Mouse (Mus musculus): ENCODE measurements around the gene Spice1.

The Spice1 gene

GRCm38 (mm10) chr16:44365522-44365921 is 18.6 kb downstream of the Spice1 start:
- DNase-seq (ENCODE audit: low spot score in 2 of 2): no peak

GRCm38 (mm10) chr16:44375459-44375858 is 28.5 kb downstream of the Spice1 start:
- DNase-seq (ENCODE audit: low spot score in 2 of 2): no peak

- DNase-seq (ENCODE audit: low spot score in 2 of 2): no peak
Measured at GRCm38 (mm10) chr16:44380006-44380405, 33.1 kb downstream of the Spice1 start.

DNA sequence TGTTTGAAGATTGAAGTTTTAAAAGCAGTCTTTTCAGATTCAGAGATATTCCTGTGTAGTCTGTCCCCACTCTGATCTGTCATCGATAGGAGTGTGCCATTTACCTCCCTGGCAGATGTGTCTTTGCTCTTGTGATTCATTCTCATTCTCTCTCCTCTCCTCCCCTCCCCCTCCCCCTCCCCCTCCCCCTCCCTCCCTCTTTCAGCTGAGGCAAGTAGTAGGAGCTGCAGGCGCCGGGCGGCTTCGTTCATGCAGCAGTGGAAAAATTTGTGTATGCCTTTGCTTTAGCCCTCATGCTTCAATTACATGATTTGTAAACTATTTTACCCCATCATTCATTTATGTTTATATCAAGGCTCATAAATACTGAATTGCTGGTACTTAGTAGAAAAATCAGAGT is 34.7 kb downstream of the Spice1 start:
- DNase-seq (ENCODE audit: low spot score in 2 of 2): no peak

- DNase-seq (ENCODE audit: low spot score in 2 of 2): peak; percentile 42 to 43
Measured at GRCm38 (mm10) chr16:44383549-44383948, 36.6 kb downstream of the Spice1 start.

DNA sequence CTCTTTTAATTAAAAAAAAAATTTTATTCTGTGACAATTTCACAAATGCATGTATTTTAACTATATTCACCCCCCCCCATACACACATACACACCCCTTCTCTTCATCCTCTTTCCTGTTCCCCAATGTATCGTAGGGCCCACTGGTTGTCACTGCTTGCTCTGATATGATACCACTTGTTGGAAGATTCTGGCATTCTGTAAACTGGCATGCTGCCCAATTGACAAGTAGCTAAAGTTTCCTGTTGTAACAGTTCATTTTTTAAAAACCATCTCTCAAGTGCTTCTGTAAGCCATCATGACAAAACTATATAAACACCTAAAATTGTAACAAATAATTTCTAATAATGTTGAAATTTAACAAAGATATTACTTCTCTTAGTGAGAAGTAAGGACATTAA is 37.3 kb downstream of the Spice1 start:
- no peak for DNase-seq (ENCODE audit: low spot score in 2 of 2)

DNA sequence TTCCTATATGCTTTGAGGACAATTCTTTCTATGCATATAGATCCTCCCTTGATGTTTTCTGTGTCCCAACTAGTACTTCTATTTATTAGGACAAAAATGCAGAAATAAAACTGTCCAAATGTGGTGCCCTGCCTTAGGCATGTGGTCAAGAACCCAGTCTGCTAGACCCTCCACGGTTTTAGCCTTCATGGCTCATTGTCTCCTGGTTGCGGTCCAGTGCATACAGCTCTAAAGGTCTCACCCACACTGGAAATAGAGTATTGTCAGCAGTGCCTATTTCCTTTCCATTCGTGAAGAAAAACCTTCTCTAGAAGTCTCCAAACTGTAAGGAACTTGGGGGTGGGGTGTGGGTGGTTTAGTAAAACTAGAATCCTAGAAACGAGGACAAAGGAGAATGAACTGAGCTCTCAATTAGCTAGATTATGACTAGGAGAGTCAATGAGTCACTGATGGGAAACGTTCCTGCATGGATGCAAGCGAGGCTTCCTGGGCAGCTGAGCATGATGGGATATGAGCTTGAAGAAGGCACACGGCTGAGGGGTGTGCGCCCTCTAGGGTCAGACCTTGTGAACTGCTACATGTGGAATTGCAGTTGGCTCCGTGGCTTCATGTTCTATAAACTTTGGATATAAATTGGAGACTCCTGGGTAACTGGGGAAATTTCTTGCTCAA is 45.1 kb downstream of the Spice1 start:
- DNase-seq (ENCODE audit: low spot score in 2 of 2): peak; percentile 75 to 82

- DNase-seq (ENCODE audit: low spot score in 2 of 2): peak; percentile 94 to 95
Measured at GRCm38 (mm10) chr16:44394577-44395243, 47.8 kb downstream of the Spice1 start, which contains the start of gene Cfap44. Gene Cfap44, plus strand, starts transcription at chr16:44394796.

- no peak for DNase-seq (ENCODE audit: low spot score in 2 of 2)
Measured at GRCm38 (mm10) chr16:44404933-44405332, 58.0 kb downstream of the Spice1 start.

- DNase-seq (ENCODE audit: low spot score in 2 of 2): no peak
Measured at GRCm38 (mm10) chr16:44407211-44407610, 60.3 kb downstream of the Spice1 start.

DNA sequence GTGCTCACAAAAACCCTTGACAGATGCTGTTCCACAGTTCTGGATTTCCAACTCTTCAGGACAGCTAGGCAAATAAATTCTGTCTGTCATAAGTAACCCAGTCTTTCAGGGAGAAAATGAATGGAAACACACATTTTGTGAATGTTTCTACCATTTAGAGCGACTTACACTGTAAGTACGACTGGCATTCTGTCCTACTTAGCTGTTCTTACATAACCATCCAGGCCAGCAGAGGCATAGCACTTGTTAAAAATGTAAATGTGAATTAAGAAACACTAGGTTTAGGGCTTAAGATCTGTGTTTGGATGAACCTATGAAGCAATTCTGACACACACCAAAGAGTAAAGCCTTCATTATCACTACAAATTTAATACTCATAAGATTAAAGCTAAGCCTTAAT is 61.4 kb downstream of the Spice1 start:
- no peak for DNase-seq (ENCODE audit: low spot score in 2 of 2)

GRCm38 (mm10) chr16:44410176-44410575 is 63.3 kb downstream of the Spice1 start:
- no peak for DNase-seq (ENCODE audit: low spot score in 2 of 2)

GRCm38 (mm10) chr16:44417596-44417995 is 70.7 kb downstream of the Spice1 start:
- peak in 1 of 2 experiments; percentile 50 for DNase-seq (ENCODE audit: low spot score in 2 of 2)

DNA sequence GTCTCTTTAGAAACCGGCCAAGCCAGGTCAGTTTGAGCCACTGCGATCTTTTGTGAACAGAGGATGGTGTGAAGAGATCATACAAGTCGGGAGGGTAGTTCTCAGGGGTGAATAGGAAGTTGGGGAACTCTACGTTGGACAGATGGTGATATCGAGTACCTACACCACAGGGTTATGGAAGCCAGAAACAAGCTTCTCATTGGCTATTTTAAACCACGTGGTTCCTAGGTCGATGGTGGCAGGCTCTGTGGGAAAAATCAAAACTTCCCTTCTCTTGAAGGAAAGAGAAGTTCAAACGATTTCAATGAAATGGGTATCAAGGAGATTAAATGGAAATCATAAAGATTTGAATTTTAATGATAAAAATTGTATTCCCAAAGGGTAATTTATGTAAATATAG is 74.8 kb downstream of the Spice1 start:
- no peak for DNase-seq (ENCODE audit: low spot score in 2 of 2)

DNA sequence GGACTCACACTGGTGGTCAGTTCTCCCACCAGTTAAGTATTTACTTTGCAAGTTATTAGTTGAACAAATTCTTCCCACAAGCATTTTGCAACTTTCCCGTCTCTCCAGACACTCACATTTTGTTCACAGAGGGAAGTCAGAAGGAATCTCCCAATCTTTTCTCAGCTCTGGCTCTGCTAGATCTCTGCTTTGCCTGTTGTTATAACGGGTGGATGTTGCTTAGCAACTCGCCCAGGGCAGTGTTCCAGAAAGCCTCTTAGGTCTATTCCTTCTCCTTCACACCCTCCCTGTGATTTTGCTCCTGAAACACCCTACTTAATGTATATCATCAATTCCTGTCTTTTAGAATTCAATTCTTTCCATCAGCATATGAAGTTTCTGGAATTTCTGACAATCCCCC is 76.6 kb downstream of the Spice1 start:
- peak; percentile 86 to 92 for DNase-seq (ENCODE audit: low spot score in 2 of 2)

GRCm38 (mm10) chr16:44428456-44428855 is 81.5 kb downstream of the Spice1 start:
- DNase-seq (ENCODE audit: low spot score in 2 of 2): no peak

GRCm38 (mm10) chr16:44430021-44430420 is 83.1 kb downstream of the Spice1 start:
- DNase-seq (ENCODE audit: low spot score in 2 of 2): no peak

DNA sequence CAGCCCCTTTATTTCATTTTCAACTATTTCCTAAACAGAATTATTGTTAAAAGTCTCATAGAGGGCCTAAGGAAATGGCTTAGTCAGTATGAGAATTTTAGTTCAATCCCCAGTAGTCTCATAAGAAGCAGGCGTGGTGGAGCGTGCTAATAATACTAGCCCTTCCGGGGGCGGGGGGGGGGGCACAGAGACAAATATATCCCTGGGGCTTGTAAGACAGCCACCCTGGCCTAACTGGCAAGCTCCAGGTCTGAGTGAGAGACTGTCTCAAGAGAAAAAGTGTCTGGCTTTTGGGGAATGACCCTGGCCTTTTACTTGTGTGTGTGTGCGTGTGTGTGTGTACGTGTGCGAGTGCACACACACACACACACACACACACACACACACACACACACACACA is 88.0 kb downstream of the Spice1 start:
- DNase-seq (ENCODE audit: low spot score in 2 of 2): no peak

DNA sequence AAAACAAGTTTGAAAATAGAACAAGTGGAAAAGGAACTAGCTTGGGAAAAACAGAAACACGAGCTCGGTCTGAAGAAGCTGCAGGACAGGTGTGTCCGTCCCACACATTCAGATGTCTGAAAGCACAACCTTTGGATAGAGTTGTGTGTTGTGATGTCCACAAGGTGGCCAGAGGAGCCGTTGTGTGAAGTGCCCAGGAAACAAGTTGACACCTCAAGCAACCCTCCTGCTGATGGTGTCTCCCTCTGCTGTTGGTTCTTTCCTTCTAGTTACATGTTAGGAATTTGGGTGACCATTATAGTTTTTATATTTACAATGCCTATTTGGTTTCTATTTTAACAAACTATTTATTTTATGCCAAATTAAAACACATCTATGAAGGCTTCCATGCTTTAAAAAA is 88.6 kb downstream of the Spice1 start:
- no peak for DNase-seq (ENCODE audit: low spot score in 2 of 2)

All from right cerebral cortex, postnatal 10 days (tissue).